Mouse (Mus musculus) embryonic facial prominence, embryonic 10.5 days (tissue): ENCODE results near the gene Rgs10. TPM values are rescaled to one million over a fixed set of nuclear protein-coding genes. Genes with fewer than 3 reads are reported as not detected.

Experiments
- DNase-seq: peaks from one replicate; pipeline ENCODE4 v3.0.0-alpha.2; 2017; ENCODE audit warnings: low spot score
- H3K27ac ChIP-seq: fragments of 300-500 bp; sonication (generic); replicated peaks from 2 replicates; pipeline ENCODE4 v1.5.1; 2016; ENCODE audit warnings: mild to moderate bottlenecking
- H3K27me3 ChIP-seq: fragments of 300-500 bp; sonication (generic); replicated peaks from 2 replicates; pipeline ENCODE4 v1.6.1; 2016; ENCODE audit warnings: low read depth, mild to moderate bottlenecking; ENCODE audit not compliant: poor library complexity, severe bottlenecking
- H3K36me3 ChIP-seq: fragments of 300-500 bp; sonication (generic); replicated peaks from 2 replicates; pipeline ENCODE4 v1.6.1; 2016; ENCODE audit warnings: mild to moderate bottlenecking, moderate library complexity
- H3K4me1 ChIP-seq: fragments of 300-500 bp; sonication (generic); 2 replicates; pipeline ENCODE4 v1.6.1; 2016
- H3K4me3 ChIP-seq: fragments of 300-500 bp; sonication (generic); 2 replicates; pipeline ENCODE4 v1.5.1; 2016; ENCODE audit warnings: mild to moderate bottlenecking, moderate library complexity
- H3K9me3 ChIP-seq: fragments of 300-500 bp; sonication (generic); 2 replicates; pipeline ENCODE4 v1.6.1; 2016; ENCODE audit warnings: mild to moderate bottlenecking
- WGBS: fragments of 180-500 bp; shearing (Covaris S2); methylation state at CpG from one replicate; pipeline ENCODE4 v1.1.7; 2016; 5-methylcytosine and 5-hydroxymethylcytosine counted together
- polyA plus RNA-seq: library from polyadenylated mRNA; unstranded; fragments of >200 nt; fragmentation: Nextera tagmentation; extraction: Ambion mirVana; gene quantifications from 2 replicates; pipeline ENCODE4 v1.2.1, GENCODE M21; 2016

Gene Rgs10
- polyA plus RNA-seq, result 4.1 and 8.2 TPM in 2 replicates

DNA sequence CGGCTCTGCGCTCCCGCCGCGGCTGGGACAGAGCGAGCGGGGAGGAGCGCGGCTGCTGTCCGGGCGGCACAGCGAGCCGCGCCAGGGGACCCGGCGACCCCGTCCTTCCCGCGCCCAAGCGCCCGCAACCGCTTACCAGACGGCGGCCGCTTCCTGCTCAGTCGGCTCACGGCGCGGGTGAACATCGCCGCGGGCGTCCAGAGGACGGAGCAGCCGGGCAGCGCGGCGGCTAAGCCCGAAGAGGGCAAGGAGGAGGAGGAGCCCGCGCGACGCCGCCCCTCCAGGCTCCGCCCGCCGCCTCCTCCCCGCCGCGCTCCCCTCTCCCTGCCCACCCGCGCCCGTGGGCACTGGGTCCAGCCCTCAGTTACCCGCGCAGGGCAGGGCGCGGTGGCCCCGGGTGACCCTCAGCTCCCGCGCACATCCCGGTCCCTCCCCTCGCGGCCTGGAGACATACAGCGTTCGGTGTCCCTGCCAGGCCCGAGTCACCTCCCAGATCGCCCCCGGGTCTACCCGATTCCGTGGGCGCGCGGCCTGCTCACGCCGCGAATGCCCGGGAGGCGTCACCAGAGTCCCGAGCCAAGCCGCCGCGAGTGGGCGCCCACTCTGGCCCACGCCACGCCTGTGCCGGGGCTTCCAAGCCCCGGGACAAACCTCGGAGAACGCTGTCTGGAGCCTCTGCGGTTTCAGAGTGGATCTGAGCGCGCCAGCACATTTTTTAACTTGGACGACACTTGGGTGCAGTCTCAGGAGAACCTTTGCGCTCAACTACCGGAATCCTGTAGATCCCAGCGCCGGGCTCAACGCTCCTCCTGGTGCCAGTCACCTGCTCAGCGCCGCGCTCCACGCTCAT, at the start of gene Rgs10:
Gene Rgs10 (minus strand): TSS at position 829 of the 850 bp plus-strand sequence.
- WGBS, result under 1% methylated on average over 102 of the region's 102 CpGs
- H3K9me3 ChIP-seq, result no peaks in the 10 kb centered on the region
- peak within 1 kb of the TSS; percentile 77 for H3K4me3 ChIP-seq
- no peaks in the 10 kb centered on the region for H3K36me3 ChIP-seq
- H3K4me1 ChIP-seq, result peaks cover 25% of the 10 kb centered on the region
- H3K27ac ChIP-seq, result peak within 1 kb of the TSS; percentile 55
- DNase-seq, result peak; percentile 79
- H3K27me3 ChIP-seq, result peaks cover 97% of the 10 kb centered on the region

GRCm38 (mm10) chr7:128462406-128462805, 43.8 kb upstream of the Rgs10 start:
- DNase-seq, result peak; percentile 35
- WGBS, result 70% methylated on average over 5 of the region's 5 CpGs
- H3K27ac ChIP-seq, result peak overlapping the region; percentile 97

DNA sequence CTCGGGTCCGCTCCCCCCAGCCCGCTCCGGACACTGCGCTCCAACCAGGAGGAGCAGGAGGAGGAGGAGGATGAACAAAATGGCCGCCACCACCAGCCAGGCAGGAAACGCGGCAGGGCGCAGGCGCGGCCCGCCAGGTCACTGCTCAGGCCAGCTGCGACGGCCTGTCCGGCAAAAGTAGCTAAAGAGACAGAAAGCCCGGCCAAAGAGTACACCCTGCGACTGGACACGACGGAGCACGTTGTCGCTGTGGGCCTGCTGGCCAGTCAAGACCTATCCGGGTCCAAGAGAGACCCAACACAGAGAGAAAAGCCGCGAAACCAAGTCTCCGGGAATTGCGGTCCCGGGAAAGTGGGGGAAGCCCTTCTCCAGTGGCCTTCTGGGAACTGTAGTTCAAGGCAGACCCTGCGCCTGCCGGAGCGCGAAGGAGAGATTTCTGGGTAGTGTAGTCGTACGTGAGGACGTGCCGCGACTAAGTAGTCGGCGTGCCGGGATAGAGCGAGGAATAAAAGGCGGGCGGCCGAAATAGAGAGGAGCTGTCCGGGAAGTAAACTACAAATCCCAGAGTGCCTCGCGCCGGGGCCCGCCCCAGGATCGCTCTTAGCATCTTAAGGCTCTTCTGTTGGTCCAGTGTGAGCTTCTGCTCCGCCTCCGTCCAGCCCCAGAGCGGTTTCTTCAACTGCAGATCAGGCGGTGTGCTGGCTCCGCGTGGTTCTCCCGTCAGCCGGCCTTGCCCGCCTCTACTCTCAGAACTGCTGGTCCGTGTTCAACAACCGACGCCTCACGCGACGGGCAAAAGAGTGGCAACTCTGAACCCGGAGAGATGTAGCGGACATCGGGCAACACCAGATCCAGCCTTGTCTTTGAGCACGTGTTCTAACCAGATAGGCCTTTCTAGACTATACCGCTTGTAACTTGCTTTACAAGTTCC, 43.0 kb upstream of the Rgs10 start, which contains the start of gene Tial1:
Gene Tial1 (minus strand): TSS at position 433 of the 931 bp plus-strand sequence.
- Histone ChIP-seq H3K36me3 (no peaks in the 10 kb centered on the region), H3K9me3 (no peaks in the 10 kb centered on the region), H3K27me3 (no peaks in the 10 kb centered on the region), H3K4me3 (peak within 1 kb of the TSS; percentile 95), H3K27ac (peak within 1 kb of the TSS; percentile 97), H3K4me1 (peaks cover 27% of the 10 kb centered on the region)
- DNase-seq, result peak; percentile 98
- under 1% methylated on average over 69 of the region's 69 CpGs for WGBS

More at GRCm38 (mm10) chr7:128462406-128462805, 43.8 kb upstream of the Rgs10 start:
- no peaks in the 10 kb centered on the region for H3K36me3 ChIP-seq
- H3K4me1 ChIP-seq, result peaks cover 25% of the 10 kb centered on the region
- no peaks in the 10 kb centered on the region for H3K9me3 ChIP-seq
- no peaks in the 10 kb centered on the region for H3K27me3 ChIP-seq
- peak overlapping the region; percentile 95 for H3K4me3 ChIP-seq

DNA sequence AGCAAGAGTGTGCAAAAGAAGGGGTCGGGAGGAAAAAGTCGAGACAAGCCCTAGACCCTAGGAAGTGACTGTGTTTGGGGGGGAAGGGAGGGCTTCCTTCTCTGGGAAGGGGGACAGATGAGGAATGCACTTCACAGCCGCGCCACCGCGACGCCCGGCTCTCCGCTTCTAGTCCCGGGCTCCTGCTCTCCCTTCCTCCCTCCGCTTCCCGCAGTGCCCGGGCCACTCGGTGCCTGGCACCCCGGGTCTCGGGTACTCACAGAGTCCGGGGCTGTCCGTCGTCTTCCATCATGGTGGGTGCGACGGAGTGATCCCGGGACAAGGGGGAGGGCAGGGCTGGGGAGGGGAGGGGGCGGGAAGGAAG, 42.3 kb upstream of the Rgs10 start:
- H3K36me3 ChIP-seq, result no peaks in the 10 kb centered on the region
- H3K4me3 ChIP-seq, result peak overlapping the region; percentile 95
- H3K4me1 ChIP-seq, result peaks cover 27% of the 10 kb centered on the region
- H3K27ac ChIP-seq, result peak overlapping the region; percentile 97
- no peaks in the 10 kb centered on the region for H3K27me3 ChIP-seq
- DNase-seq, result no peak
- H3K9me3 ChIP-seq, result no peaks in the 10 kb centered on the region
- WGBS, result under 1% methylated on average over 23 of the region's 23 CpGs

DNA sequence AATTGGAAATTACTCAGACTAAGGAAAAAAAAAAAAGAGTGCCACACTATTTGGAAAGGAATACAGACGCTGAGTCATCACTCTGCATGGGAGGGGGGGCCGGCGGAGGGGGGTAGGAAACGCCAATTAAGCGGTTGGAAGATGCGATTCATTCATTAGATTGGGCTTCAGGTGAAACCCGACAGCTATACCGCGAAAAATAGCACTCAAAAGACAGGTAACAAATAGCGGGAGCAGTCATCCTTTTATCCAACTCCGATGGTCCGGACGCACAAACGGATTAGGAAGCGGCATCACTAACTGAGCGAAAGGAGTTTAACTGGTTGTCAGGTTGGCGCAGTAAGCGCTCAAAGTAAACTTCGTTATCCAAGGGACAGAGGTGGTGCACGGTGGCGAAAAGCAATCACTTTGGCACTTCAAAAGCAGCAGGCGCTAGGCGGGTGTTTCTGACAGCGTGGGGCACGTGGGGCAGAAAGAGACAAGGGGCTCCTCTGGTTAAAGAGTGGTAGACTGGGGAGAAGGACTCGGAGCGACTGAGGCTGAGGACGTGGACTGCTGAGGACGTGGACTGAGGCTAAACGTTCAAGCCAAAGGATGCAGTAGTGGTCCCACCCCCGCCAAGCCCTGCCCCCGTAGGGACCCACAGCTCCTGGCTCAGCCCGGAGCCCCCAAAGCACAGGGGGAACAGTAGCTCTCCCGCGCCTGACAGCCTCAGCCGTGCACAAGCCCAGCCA, 41.7 kb upstream of the Rgs10 start:
- Histone ChIP-seq H3K27ac (peak overlapping the region; percentile 97), H3K9me3 (no peaks in the 10 kb centered on the region), H3K36me3 (no peaks in the 10 kb centered on the region), H3K4me1 (peaks cover 27% of the 10 kb centered on the region), H3K4me3 (peak overlapping the region; percentile 95), H3K27me3 (no peaks in the 10 kb centered on the region)
- WGBS, result under 1% methylated on average over 36 of the region's 36 CpGs
- peak; percentile 61 for DNase-seq

- Histone ChIP-seq H3K27me3 (no peaks in the 10 kb centered on the region), H3K4me1 (peaks cover 27% of the 10 kb centered on the region), H3K27ac (peak overlapping the region; percentile 97), H3K36me3 (peaks cover 4% of the 10 kb centered on the region), H3K9me3 (no peaks in the 10 kb centered on the region), H3K4me3 (peak overlapping the region; percentile 95)
- DNase-seq, result no peak
- WGBS, result 15% methylated on average over 4 of the region's 4 CpGs
Measured at GRCm38 (mm10) chr7:128459791-128460130, 41.2 kb upstream of the Rgs10 start.

DNA sequence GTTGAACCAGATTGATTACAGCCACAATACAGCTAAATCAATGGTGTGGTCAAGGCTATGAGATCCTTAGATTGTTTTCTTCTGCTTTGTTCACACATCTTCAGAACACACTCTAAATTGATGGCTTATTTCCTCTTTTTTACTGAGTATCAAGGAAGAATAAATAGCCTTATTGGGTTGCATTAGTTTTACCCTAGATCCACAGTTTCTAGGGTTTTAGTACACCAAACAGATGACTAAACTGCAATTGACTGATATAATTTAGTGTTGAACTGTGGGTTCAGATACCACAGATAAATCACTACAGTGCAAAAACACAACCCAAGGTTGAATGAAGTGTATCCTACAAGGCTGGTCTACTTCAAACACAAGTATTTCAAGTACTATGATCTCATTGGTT, 39.5 kb upstream of the Rgs10 start:
- Histone ChIP-seq H3K36me3 (peaks cover 22% of the 10 kb centered on the region), H3K27ac (no peak overlapping the region), H3K27me3 (no peaks in the 10 kb centered on the region), H3K4me1 (peaks cover 27% of the 10 kb centered on the region), H3K9me3 (no peaks in the 10 kb centered on the region), H3K4me3 (no peak overlapping the region)
- DNase-seq, result no peak

DNA sequence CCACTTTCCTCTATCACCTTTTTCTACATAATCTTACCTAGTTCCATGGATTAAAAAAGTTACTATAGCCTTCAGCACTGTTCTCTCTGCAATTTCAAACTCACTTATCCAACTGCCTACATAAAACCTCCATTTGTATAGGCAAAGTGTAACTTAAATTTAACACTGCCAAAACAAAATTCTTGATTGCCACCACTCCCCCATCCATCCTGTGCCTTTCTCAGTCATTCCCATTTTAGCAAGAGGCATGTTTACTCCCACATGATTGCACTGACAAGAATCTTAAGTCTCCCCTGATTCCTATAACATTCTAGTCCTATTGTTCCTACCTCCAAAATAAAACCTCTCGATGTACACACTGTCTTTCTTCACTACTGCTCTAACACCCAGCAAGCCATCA, 34.2 kb upstream of the Rgs10 start:
- DNase-seq, result no peak
- Histone ChIP-seq H3K27ac (no peak overlapping the region), H3K9me3 (no peaks in the 10 kb centered on the region), H3K4me1 (peaks cover 5% of the 10 kb centered on the region; the same call in 1 of the 2 replicates), H3K4me3 (no peak overlapping the region), H3K36me3 (peaks cover 74% of the 10 kb centered on the region), H3K27me3 (no peaks in the 10 kb centered on the region)
- WGBS, result 94% methylated on average over 1 of the region's 1 CpGs

GRCm38 (mm10) chr7:128440584-128440983, 22.0 kb upstream of the Rgs10 start:
- WGBS, result 84% methylated on average over 2 of the region's 2 CpGs
- Histone ChIP-seq H3K27ac (no peak overlapping the region), H3K4me3 (no peak overlapping the region), H3K36me3 (peaks cover 66% of the 10 kb centered on the region), H3K27me3 (no peaks in the 10 kb centered on the region), H3K9me3 (no peaks in the 10 kb centered on the region), H3K4me1 (no peaks in the 10 kb centered on the region)
- no peak for DNase-seq

- Histone ChIP-seq H3K4me3 (no peak overlapping the region), H3K27me3 (no peaks in the 10 kb centered on the region), H3K9me3 (no peaks in the 10 kb centered on the region), H3K36me3 (peaks cover 53% of the 10 kb centered on the region), H3K27ac (no peak overlapping the region), H3K4me1 (no peaks in the 10 kb centered on the region)
- 94% methylated on average over 6 of the region's 6 CpGs for WGBS
- DNase-seq, result no peak
Measured at GRCm38 (mm10) chr7:128439251-128439650, 20.7 kb upstream of the Rgs10 start.

DNA sequence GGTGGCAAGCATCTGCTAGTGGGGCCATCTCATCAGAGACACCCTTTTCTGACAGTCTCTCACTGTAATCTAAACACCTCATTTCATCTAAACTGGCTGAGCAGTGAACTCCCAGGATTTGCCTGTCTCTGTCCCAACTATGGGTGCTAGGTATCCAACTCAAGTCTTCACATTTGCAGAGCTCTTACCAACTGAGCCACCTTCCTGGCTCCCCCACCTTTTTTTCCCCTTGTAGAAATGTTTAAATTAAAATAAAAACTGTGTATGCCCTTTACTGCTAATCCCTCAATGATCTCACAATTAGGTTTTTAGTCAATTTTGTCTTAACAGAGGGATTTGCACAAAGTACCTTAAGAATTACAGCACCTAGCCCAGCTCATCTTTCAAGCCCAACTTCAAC, 19.6 kb upstream of the Rgs10 start:
- no peaks in the 10 kb centered on the region for H3K9me3 ChIP-seq
- H3K4me3 ChIP-seq, result no peak overlapping the region
- no peak for DNase-seq
- H3K27me3 ChIP-seq, result no peaks in the 10 kb centered on the region
- H3K36me3 ChIP-seq, result peaks cover 41% of the 10 kb centered on the region
- H3K27ac ChIP-seq, result no peak overlapping the region
- no peaks in the 10 kb centered on the region for H3K4me1 ChIP-seq

GRCm38 (mm10) chr7:128433213-128433612, 14.7 kb upstream of the Rgs10 start:
- no peak for DNase-seq
- H3K27me3 ChIP-seq, result no peaks in the 10 kb centered on the region
- no peak overlapping the region for H3K4me3 ChIP-seq
- H3K36me3 ChIP-seq, result no peaks in the 10 kb centered on the region
- H3K27ac ChIP-seq, result no peak overlapping the region
- 57% methylated on average over 1 of the region's 1 CpGs for WGBS
- H3K4me1 ChIP-seq, result no peaks in the 10 kb centered on the region
- H3K9me3 ChIP-seq, result no peaks in the 10 kb centered on the region
